Mouse (Mus musculus) erythroblast, embryonic 14.5 days (primary cell): ENCODE measurements around the gene Trabd2b.

Source experiments
- GATA1 ChIP-seq: IDR thresholded peaks from 2 replicates; pipeline ENCODE4 v1.6.1; 2012; ENCODE audit warnings: low read length, inconsistent platforms, mixed read lengths
- TAL1 ChIP-seq: IDR thresholded peaks from 3 replicates; pipeline ENCODE4 v1.6.1; 2012; ENCODE audit warnings: low read length, inconsistent platforms, mixed read lengths

DNA sequence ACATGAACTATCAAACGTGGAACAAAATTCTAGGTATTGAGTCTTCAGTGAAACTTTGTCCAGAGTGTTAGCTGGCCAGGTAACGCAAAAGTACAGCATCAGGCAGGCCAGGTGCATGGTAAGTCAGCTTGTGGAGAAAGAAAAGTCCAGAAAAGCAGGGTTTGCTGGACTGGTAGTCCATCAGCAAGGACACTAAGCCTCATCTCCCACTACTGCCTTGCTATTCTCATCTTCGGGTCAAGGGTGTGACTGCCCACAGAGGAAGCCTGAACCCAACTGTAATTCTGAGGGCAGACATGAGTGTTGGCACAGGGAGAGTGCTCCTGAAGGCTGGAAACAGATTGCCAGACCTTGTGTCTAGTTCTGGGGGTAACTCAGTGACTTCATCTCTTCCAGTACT is 111.5 kb downstream of the Trabd2b start:
- TF ChIP-seq TAL1: no peak
- no peak for TF ChIP-seq GATA1
